Mouse (Mus musculus) gastrocnemius, adult 2 months (tissue): ENCODE measurements around the gene Nsun2. TPM values are rescaled to one million over a fixed set of nuclear protein-coding genes. Genes with fewer than 3 reads are reported as not detected.

Experiments
- DNase-seq: peaks from one replicate; pipeline ENCODE4 v3.0.0; 2022
- H3K27ac ChIP-seq: fragments of 200-600 bp; 2 replicates; pipeline ENCODE4 v1.8.1; 2022; ENCODE audit warnings: mild to moderate bottlenecking
- H3K4me3 ChIP-seq: fragments of 200-600 bp; 2 replicates; pipeline ENCODE4 v1.8.1; 2022; ENCODE audit warnings: mild to moderate bottlenecking, moderate library complexity
- CTCF ChIP-seq: fragments of 200-600 bp; IDR thresholded peaks from 2 replicates; pipeline ENCODE4 v1.8.1; 2022; ENCODE audit warnings: antibody characterized with exemption, mild to moderate bottlenecking, moderate library complexity
- intact Hi-C: fragments of 180-260 bp; cut with DNase I; formaldehyde crosslinking; loops from one replicate; pipeline ENCODE4 v1.15.1; 2025
- total RNA-seq, 2 experiments: library from RNA; stranded (reverse); gene quantifications; 2 replicates each; pipeline ENCODE4 v1.2.3; 2021

Gene Nsun2
- total RNA-seq, 2 experiments from 2014 or later, result 45.4 to 51.9 TPM

DNA sequence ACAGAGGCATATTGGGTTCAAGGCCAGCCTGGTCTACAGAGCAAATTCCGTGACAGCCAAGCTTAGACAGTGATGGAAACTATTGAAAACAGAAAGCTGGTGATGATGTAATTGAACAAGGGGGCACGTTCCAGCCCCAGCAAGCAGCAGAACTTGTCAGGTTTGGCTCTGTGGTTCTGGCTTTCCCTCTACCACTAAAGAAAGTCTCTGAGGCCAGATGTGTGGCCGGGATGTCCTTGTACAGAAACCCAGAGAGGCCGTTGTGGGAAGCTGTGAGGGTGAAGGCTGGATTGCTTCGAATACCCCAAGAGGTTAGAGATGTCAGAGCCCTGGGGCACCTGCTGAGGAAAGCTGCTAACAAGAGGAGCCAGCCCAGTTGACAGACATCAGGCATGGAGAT lies 105.7 kb downstream of the Nsun2 start:
- DNase-seq, result no peak
- TF ChIP-seq CTCF, result no peak
- intact Hi-C loops, result no loop called here

DNA sequence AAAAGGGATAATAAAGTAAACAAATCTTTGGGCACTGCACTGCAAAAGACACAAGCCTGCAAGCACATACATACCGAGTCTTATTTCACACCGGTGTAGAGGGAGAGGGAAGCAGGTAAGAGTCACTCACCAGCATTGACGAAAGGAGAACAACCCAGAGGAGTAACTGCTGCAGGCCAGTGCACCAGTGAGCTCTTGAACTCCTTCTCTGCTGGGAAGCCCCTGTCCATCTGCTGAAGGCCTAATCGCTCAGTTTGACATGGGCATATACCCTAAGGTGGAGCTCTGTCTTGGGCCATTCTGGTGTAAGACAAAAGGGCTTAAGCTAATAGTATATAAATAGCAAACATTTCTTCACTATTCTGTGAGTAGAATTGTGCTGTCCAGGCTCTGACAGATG lies 106.6 kb downstream of the Nsun2 start:
- DNase-seq, result no peak
- TF ChIP-seq CTCF, result no peak
- intact Hi-C loops, result no loop called here
- Histone ChIP-seq H3K27ac (no peak overlapping the region), H3K4me3 (no peak overlapping the region)

More for the DNA sequence above, 105.7 kb downstream of the Nsun2 start:
- Histone ChIP-seq H3K4me3 (no peak overlapping the region), H3K27ac (no peak overlapping the region)

DNA sequence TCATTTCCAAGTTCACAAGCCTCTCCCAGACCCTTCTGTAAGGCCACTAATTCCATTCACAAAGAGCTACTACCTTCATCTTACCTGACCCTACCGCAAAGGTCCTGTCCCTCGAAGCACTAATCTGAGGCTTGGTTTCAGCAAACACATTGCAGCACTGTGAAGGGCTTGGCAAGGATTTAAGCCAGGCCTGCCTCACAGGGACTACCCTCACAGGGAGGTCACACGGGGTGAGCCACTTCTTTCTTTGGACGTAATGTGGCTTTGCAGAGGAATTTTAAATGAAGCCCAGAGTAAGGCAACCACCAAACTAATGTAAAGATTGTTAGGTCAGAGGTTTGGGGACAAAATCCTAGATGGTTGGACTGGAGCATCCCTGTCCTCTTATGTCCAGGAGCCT lies 107.0 kb downstream of the Nsun2 start:
- no peak for TF ChIP-seq CTCF
- Histone ChIP-seq H3K27ac (no peak overlapping the region), H3K4me3 (no peak overlapping the region)
- intact Hi-C loops, result no loop called here
- no peak for DNase-seq

DNA sequence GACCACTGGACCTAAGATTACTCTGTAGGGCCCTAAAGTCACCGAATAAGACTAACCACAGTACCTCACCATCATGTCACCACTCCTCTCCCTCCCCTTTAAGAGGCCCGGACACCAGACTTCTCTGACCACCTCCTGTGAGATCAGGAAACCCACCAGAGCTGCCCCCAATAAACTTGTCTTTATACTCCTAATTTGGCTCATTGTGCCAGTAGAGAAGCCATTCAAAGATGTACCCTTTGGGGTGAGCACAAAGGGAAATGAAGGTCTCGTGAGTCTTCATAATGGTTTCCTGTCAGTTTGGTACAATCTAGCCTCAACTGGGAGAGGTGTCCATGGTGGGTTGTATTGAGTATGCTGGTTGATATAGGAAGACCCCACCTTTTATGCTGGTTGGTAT lies 107.5 kb downstream of the Nsun2 start:
- Histone ChIP-seq H3K4me3 (no peak overlapping the region), H3K27ac (no peak overlapping the region)
- no peak for TF ChIP-seq CTCF
- no peak for DNase-seq
- intact Hi-C loops, result no loop called here

DNA sequence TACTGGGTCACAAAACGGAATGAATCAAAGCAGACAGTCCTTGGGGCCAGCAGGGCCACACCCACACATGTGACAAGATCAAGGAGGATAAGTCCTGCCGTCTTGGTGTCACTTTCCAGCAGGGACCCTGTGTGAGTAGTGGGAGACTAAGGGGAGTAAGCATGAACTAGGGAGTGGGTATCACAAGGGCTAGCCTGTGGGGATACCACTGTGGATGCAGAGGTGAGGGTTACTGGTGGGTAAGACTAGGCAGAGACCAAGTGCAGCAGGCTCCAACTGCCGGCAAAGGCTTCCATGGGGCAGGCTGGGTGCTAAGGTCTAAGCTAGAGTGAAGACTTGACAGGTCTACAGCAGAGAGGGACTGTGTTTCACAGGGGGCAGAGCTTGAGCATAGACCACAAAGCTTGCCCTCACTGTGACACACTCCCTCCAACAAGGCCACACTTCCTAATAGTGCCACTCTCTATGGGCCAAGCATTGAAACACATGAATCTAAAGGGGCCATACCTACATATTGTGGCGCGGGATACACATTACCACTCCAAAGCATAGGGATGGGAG lies 109.2 kb downstream of the Nsun2 start:
- no peak for TF ChIP-seq CTCF
- Histone ChIP-seq H3K27ac (no peak overlapping the region), H3K4me3 (no peak overlapping the region)
- intact Hi-C loops, result no loop called here
- no peak for DNase-seq

DNA sequence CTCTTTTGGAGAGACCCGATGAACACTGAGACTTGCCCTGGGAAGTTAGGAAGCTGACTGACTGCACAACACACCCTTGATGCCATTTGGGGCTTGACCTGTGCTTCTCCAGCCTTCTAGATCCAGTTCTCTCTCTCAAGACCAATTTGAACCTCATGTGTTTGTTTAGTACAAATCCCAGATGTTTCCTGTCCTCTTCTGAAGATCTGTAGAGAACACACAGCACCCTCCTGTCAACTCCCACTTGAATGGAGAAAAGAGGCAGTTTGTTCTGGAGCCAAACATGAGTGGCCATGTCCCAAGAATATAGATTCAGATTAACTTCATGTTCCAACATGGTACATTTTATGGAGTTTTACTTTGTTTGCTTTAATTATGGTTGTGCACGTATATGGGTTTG lies 110.4 kb downstream of the Nsun2 start:
- no peak for DNase-seq
- H3K27ac ChIP-seq, result no peak overlapping the region
- TF ChIP-seq CTCF, result no peak
- intact Hi-C loops, result no loop called here
- H3K4me3 ChIP-seq, result no peak overlapping the region

DNA sequence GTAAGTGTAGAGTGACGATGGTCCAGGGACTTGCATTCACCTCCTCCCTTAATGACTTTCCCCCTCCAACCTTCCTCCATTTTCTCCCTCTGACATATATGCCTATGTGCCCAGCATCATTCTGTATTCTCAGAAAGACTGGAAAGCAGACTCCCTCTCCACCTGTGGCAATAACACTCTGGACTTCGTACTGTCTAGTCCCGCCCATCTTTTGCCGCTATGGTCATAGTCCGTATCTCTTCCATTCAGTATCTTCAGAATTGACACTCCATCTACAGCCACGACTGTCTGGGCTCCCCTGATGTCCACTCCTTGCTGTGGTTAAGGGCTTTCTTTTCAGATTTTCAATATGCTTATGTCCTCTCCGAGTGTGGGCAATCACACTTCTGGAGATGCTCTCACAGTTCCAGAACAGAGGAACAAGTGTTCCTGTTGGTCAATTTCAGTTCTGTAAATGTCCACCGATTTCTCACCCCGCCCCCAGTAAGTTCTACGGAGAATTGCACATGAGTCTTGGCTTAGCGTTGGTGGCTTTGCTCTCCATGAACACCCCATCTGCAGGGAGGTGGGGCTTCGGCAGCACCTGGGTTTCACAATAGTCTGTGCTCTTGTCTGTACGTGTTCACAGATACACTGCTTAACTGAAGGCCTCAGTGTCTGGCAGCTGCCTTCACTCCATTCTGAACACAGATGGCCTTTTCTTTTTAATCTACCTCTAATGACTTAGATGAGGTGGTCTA lies 111.1 kb downstream of the Nsun2 start:
- no peak overlapping the region for H3K4me3 ChIP-seq
- no peak for TF ChIP-seq CTCF
- DNase-seq, result no peak
- H3K27ac ChIP-seq, result no peak overlapping the region
- intact Hi-C loops, result no loop called here

DNA sequence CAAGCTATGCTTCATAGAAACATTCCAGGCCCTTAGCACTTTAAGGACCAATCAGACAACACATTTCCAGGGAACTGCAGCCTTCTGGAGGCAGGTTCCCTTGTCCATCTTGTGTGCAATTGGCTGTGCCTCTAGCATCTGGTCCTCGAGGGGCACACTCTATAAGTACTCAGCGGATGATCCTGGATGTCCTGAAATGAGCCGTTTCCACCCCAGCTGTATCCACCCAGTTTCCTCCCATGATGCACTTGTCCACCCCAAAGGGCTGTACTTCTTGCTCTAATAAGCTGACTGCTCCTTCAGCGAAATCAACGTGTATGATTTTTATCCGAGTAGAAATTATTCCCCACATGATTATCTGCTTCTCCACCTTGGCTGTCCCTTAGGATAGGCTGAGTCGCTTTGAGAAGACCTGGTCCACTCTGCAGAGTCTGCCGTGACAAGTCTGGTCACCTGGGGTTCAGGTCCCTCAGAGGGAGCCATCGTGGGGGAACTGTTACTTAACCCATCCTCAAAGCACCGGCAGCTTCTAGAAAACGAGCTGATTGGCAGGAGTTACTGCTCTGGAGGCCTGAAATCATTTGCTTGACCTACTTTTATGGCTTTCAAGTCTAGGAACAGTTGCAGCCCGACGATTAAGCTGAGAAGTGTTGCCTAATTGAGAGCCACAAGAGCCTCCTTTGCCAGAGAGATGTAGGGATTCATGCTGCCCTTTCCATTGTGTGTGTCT lies 112.3 kb downstream of the Nsun2 start:
- no peak for TF ChIP-seq CTCF
- intact Hi-C loops, result no loop called here
- DNase-seq, result no peak
- Histone ChIP-seq H3K4me3 (no peak overlapping the region), H3K27ac (no peak overlapping the region)

DNA sequence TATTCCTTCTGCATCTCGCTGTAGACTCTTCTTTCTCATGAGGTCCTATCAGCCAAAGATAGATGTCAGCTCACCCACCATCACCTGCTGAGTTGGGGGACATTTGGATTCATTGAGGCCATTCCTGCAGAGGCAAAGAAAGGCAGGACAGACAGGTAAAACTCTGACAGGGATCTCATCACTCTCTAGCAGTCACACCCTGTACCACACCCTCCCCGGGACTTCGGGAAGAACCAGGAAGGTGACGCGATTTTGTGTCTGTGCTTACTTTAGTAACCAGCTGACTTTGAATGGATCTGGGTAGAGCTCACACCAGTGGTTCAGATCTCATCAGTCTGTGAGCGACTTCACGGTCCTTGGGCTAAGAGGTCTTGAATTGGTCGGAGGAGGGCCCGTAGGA lies 112.9 kb downstream of the Nsun2 start:
- intact Hi-C loops, result no loop called here

DNA sequence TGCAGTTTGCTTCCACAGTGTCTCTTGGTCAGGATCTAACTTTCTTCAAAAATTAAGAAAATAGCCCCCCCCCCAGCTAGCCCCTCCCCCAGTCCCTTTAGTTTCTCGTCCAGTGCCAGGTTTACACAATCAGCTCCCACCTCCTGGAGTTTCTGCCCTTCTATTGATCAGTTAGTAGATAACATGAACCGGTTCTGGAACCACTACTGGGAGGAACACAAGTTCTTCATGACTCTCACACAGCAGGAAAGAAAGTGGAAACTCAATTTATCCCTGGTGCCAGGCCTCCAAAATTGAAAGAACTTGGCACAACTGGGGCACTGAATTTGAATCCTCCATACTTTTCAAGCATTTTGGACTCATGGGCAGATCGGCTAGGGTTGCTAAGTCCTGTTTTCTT lies 121.0 kb downstream of the Nsun2 start:
- DNase-seq, result no peak
- TF ChIP-seq CTCF, result no peak
- H3K27ac ChIP-seq, result no peak overlapping the region
- no peak overlapping the region for H3K4me3 ChIP-seq
- intact Hi-C loops, result loop anchor here (2.0 kb wide), 2 partner anchors 102 to 146 kb away; no protein-coding TSS in a partner anchor

More for the DNA sequence above, 112.9 kb downstream of the Nsun2 start:
- H3K27ac ChIP-seq, result no peak overlapping the region
- TF ChIP-seq CTCF, result no peak
- no peak overlapping the region for H3K4me3 ChIP-seq
- no peak for DNase-seq

DNA sequence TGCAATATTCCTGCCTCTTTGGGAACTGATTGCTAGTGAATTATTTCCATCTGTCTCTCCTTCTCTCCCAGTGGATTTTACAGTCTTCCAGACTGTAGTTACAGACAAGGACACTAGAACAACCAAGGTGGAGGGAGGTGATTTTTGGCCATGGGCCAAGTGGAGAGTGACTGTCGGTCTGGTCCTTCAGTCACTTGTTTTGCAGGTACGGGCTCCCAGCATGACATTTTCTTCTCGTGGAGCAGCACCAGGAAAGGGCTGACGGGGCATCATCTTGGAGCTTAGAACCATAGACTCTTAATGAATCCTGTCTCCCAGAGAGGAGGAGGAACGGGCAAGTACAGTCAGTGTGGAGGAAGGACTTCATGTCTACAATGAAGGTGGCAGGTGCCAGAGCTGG lies 138.6 kb downstream of the Nsun2 start:
- intact Hi-C loops, result no loop called here
- DNase-seq, result no peak
- Histone ChIP-seq H3K4me3 (no peak overlapping the region), H3K27ac (no peak overlapping the region)
- no peak for TF ChIP-seq CTCF

DNA sequence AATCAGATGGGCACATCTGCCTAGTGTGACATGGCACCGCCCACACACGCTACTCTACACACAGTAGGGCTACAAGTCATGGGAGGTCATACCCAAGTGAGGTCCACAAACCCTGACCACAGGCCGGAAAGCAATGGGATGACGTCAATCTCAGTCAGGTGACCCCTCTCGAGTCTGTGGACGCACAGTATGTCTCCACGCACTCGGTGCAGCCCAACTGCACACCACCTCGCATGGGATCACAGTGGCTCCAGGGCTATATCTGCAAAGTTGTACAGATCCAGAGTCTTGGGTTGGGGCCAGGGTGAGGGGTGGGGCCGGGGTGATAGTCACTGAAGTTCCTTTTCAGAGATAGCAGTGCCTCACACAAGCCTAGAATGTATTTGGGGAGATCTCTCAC lies 139.0 kb downstream of the Nsun2 start:
- intact Hi-C loops, result no loop called here
- Histone ChIP-seq H3K4me3 (no peak overlapping the region), H3K27ac (no peak overlapping the region)
- TF ChIP-seq CTCF, result no peak
- no peak for DNase-seq

DNA sequence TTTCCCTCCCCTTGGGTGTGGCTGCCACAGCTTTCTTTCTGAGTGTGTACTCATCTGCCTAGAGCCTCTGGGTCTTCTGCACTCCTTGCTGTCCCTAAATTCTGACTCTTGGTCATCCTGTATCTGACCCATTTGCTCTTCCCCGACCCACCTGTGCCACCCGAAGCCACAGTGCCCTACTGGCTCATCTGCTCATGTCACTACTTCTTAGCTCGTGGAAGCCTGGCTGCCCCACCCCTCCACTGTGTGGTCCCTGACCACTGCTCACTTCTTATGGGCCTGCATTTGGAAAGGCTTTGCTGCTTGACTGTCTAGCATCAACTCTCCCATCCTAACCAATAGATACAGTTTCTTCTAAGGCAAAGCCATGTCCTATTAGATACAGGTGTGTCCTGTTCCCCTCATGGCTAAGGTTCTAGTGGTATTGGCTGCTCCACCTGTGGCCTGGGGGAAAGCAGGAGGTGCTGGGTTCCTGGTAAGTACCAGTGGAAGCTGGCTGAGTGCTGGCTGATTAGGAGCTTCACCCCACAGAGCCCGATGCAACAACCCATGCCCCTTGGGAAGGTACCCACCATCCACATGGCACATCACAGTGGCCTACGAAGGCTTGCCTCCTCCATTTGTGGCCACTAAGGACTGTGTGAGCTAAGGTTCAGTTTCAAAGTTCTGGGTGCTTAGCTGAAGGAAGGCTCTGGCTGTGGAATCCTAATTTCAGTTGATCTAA lies 139.8 kb downstream of the Nsun2 start:
- DNase-seq, result no peak
- no peak overlapping the region for H3K4me3 ChIP-seq
- no peak for TF ChIP-seq CTCF
- intact Hi-C loops, result no loop called here
- H3K27ac ChIP-seq, result no peak overlapping the region
